Mouse (Mus musculus) erythroblast, adult 5-6 weeks (primary cell): ENCODE results near the gene Gm28434. TPM values are rescaled to one million over a fixed set of nuclear protein-coding genes. Genes with fewer than 3 reads are reported as not detected.

Experiments
- ATAC-seq: replicated peaks from 2 replicates; pipeline ENCODE4 v1.8.0; 2016; ENCODE audit warnings: moderate number of reproducible peaks, mild to moderate bottlenecking, moderate TSS enrichment, inconsistent platforms; ENCODE audit not compliant: poor library complexity, low FRiP score, severe bottlenecking
- total RNA-seq, 2 experiments: library from RNA; stranded (forward) in 1 of 2; stranded (reverse) in 1 of 2; fragments of 150-400 nt in 1 of 2; fragments of 200-764, 138-1000 nt in 1 of 2; gene quantifications; 2 replicates each; pipeline versions ENCODE4 v1.2.3 to v1.2.4; 2015 to 2017; ENCODE audit warnings: low replicate concordance in 2 of 2

Gene Gm28434
- total RNA-seq (2015; ENCODE audit: low replicate concordance): not detected in 2 replicates
- not detected in 2 replicates for total RNA-seq (2017; ENCODE audit: low replicate concordance)

GRCm38 (mm10) chr5:87969201-87969600 lies at the start of gene Gm28434, which contains the start of gene 2310003L06Rik:
Gm28434 (plus strand) TSS chr5:87969517.
2310003L06Rik (plus strand) TSS chr5:87969459.
- ATAC-seq: no peak

GRCm38 (mm10) chr5:87925372-87925771 lies 43.9 kb upstream of the Gm28434 start, which contains the start of gene Csn3:
Csn3 (plus strand) TSS chr5:87925579.
- no peak for ATAC-seq

GRCm38 (mm10) chr5:87931603-87932002 lies 37.7 kb upstream of the Gm28434 start:
- ATAC-seq: no peak

- ATAC-seq: no peak
Observed at GRCm38 (mm10) chr5:87940752-87941151, 28.6 kb upstream of the Gm28434 start.

GRCm38 (mm10) chr5:87942515-87942914 lies 26.8 kb upstream of the Gm28434 start:
- no peak for ATAC-seq

- no peak for ATAC-seq
Observed at GRCm38 (mm10) chr5:87951836-87952235, 17.5 kb upstream of the Gm28434 start.

- no peak for ATAC-seq
Observed at GRCm38 (mm10) chr5:87979139-87979538, 9.8 kb downstream of the Gm28434 start, which contains the start of gene Cabs1. Cabs1 (plus strand) TSS chr5:87979439.

- ATAC-seq: no peak
Observed at GRCm38 (mm10) chr5:87982468-87983214, 13.3 kb downstream of the Gm28434 start.

GRCm38 (mm10) chr5:88002249-88002648 lies 32.9 kb downstream of the Gm28434 start, which contains the start of gene Smr3a:
Smr3a (plus strand) TSS chr5:88002549.
- no peak for ATAC-seq

- no peak for ATAC-seq
Observed at GRCm38 (mm10) chr5:88005241-88005640, 35.9 kb downstream of the Gm28434 start.

Other genes with a start within 250 kb of the Gm28434 start
- gene Csn1s2a, start 194.9 kb upstream of the Gm28434 start, total RNA-seq (2015; ENCODE audit: low replicate concordance): not detected in 2 replicates
- not detected in 2 replicates for gene Csn1s2a, start 194.9 kb upstream of the Gm28434 start, total RNA-seq (2017; ENCODE audit: low replicate concordance)
- gene Csn1s2b, start 161.4 kb upstream of the Gm28434 start, total RNA-seq (2015; ENCODE audit: low replicate concordance): not detected in 2 replicates
- not detected in 2 replicates for gene Csn1s2b, start 161.4 kb upstream of the Gm28434 start, total RNA-seq (2017; ENCODE audit: low replicate concordance)
- gene Prr27, start 143.8 kb upstream of the Gm28434 start, total RNA-seq (2015; ENCODE audit: low replicate concordance): not detected in 2 replicates
- gene Prr27, start 143.8 kb upstream of the Gm28434 start, total RNA-seq (2017; ENCODE audit: low replicate concordance): not detected in 2 replicates
- gene Odam, start 84.5 kb upstream of the Gm28434 start, total RNA-seq (2015; ENCODE audit: low replicate concordance): not detected in 2 replicates
- gene Odam, start 84.5 kb upstream of the Gm28434 start, total RNA-seq (2017; ENCODE audit: low replicate concordance): not detected in 2 replicates
- not detected in 2 replicates for gene Csn3, start 43.9 kb upstream of the Gm28434 start, total RNA-seq (2015; ENCODE audit: low replicate concordance)
- gene Csn3, start 43.9 kb upstream of the Gm28434 start, total RNA-seq (2017; ENCODE audit: low replicate concordance): not detected in 2 replicates
- not detected in 2 replicates for gene 2310003L06Rik, start 58 bp upstream of the Gm28434 start, total RNA-seq (2015; ENCODE audit: low replicate concordance)
- gene 2310003L06Rik, start 58 bp upstream of the Gm28434 start, total RNA-seq (2017; ENCODE audit: low replicate concordance): not detected in 2 replicates
- not detected in 2 replicates for gene Cabs1, start 9.9 kb downstream of the Gm28434 start, total RNA-seq (2015; ENCODE audit: low replicate concordance)
- not detected in 2 replicates for gene Cabs1, start 9.9 kb downstream of the Gm28434 start, total RNA-seq (2017; ENCODE audit: low replicate concordance)
- gene Smr3a, start 33.0 kb downstream of the Gm28434 start, total RNA-seq (2015; ENCODE audit: low replicate concordance): not detected in 2 replicates
- gene Smr3a, start 33.0 kb downstream of the Gm28434 start, total RNA-seq (2017; ENCODE audit: low replicate concordance): not detected in 2 replicates
- not detected in 2 replicates for gene Smr2, start 117.0 kb downstream of the Gm28434 start, total RNA-seq (2015; ENCODE audit: low replicate concordance)
- gene Smr2, start 117.0 kb downstream of the Gm28434 start, total RNA-seq (2017; ENCODE audit: low replicate concordance): not detected in 2 replicates
- gene Gm11116, start 142.0 kb downstream of the Gm28434 start, total RNA-seq (2015; ENCODE audit: low replicate concordance): not detected in 2 replicates
- gene Gm11116, start 142.0 kb downstream of the Gm28434 start, total RNA-seq (2017; ENCODE audit: low replicate concordance): not detected in 2 replicates
- not detected in 2 replicates for gene Gm11115, start 184.6 kb downstream of the Gm28434 start, total RNA-seq (2015; ENCODE audit: low replicate concordance)
- not detected in 2 replicates for gene Gm11115, start 184.6 kb downstream of the Gm28434 start, total RNA-seq (2017; ENCODE audit: low replicate concordance)